Mouse (Mus musculus) kidney, postnatal 14 days (tissue): ENCODE results near the gene Ap2s1.
A peak's percentile ranks its signal among the peaks of the same experiment; 100 is the strongest.
"Not testable (repeated sequence)": the region's sequence is repeated elsewhere in the genome, so short reads cannot be mapped to it uniquely, and the experiment has no call there.

Experiments
- DNase-seq: peaks from one replicate; pipeline ENCODE4 v3.0.0; 2022; ENCODE audit warnings: mixed read lengths

Gene Ap2s1

DNA sequence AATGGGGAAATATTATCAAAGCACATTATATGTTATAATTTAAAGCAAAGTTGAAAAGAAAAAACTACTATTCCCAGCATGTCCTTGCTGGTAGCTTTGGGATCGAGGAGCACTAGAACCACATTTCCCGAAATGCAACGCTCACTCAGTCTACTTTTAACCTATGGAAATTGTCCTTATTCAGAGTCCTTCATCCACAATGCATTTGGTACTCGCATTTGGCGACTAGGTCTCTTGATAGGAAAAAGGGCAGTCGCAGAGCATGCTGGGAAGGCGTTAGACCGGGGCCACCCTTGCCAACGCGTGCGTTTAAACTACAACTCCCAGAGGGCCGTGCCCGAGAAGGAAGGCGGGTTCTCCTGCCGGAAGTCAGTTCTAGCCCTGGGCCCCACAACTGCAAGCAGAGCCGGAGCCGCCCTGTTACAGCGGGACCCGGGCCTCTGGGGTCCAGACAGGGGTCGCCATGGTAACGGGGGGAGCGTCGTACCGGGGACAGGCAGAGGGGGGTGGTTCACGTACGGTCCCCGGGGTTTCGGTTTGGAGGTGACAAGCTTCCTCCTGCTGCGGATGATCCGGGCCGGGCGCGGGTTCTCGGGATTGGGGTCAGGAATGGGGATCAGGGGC lies at the start of gene Ap2s1:
TSS of gene Ap2s1 (plus strand) at position 338 of the 624 bp plus-strand sequence.
- peak; percentile 98 for DNase-seq

DNA sequence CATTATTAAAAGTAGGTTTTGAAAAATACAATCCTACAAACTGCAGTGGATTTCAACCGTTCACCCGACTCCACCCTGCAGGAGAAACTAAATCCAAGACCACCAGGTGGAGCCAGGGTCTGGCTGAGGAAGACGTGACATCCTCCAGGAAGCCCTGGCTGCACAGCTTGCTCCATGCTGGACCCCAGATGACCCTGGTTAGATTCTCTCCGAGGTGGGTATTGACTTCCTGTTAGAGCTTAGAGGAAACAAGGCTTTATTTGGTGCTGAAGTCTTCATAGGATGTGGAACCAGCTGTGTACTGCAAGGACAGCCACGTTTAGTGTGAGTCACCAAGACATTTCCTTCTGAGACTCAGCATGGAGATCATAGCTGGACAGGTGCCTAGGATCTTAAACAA lies 49.0 kb upstream of the Ap2s1 start:
- DNase-seq, result peak; percentile 34

DNA sequence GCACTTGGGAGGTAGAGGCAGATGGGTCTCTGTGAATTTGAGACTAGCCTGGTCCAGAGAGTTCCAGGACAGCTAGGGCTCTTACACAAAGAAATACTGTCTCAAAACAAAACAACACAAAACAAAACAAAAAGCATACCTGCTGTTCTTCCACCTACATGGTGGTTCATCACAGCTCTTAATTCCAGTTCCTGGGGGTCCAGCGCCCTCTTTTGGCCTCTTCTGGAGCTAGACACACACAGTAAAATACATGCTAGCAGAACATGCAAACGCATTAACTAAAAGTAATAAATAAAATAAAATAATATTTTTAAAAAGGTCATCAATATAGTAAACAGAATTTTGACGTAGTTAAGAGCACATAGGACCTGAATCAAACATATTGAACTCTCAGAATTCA lies 43.2 kb upstream of the Ap2s1 start:
- peak; percentile 44 for DNase-seq

DNA sequence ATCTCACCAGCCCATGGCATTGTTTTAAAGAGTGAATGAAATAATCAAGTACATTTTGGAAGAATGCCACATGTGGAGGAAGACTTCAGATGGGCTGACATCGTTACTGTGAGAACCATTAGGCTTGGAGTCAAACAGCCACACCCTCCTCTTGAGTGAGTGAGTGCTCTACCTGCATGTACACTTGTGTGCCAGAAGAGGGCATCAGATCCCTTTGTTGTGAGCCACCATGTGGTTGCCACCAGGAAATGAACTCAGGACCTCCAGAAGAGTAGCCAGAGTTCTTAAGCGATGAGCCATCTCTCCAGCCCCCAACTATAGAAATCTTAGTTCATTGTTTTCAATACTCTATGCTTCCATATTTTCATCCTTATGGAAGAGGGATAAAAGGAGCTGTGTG lies 39.2 kb upstream of the Ap2s1 start:
- DNase-seq, result no peak

DNA sequence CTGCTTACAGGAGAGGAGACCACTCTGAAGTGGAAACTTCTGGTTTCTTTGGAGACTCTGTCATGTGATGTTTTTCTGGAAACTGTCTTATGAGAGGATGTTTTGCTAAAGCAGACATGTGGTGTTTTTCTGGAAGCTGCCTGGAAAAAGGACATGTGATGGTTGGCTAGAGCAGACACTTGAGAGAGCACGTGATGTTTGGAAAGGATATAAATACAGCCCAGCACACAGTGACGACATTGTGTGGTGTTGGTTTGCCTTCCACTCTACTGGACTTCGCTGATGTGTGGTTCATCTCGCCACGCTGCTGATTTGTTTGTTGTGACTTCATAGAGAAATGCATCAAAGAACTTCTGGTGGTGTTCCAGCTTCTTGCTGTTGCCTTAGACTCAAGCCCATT lies 37.6 kb upstream of the Ap2s1 start:
- no peak for DNase-seq

DNA sequence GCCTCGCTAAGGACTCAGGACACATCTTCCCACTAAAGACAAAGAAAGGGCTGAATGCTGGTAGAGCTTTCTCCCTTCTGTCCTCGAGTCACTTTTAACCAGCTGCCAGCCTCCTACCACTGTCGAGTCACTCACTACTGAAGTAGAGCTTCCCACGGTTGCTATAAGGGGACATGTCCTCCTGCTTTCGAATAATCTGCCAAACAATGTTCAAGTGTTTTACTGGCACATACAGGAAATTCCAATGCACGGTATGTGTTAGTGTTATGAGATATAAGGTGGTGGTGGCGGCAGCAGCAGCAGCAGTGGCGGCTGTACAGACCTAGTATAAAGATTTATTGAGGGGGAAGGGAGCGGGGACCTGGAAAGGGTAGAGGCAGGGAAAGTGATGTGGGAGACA lies 31.8 kb upstream of the Ap2s1 start:
- DNase-seq, result no peak

DNA sequence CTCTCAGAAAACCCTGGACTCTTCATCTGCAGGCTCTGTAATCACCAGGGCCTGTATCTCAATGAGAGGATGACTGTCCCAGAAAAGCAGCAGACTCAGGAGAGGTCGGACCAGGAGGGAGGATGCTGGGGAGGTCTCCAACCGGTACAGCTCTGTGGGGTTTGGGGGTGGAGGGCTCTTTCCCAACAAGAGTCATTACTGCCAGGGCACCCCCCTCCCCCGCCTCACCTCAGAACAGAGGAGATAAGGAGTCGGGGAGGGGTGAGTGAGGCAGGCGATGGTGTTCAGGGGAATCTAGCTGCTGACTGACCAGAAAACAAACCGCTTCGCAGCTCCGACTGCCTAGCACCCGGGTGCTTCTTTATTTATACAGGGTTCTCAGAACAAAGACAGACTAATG lies 30.0 kb upstream of the Ap2s1 start:
- no peak for DNase-seq

DNA sequence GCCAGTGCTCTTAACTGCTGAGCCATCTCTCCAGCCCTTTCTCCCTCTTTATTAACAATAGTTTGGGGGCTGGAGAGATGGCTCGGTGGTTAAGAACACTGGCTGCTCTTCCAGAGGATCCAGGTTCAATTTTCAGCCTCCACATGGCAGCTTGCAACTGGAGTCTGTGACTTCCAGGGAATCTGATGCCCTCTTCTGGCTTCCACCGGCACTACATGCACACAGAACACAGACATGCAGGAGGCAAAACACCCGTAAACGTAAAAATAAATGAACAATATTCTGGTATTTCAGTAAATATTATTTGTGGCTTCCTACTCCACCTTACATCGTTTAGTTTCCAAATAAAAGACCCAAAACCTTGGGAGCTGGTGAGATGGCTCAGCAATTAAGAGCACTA lies 27.6 kb upstream of the Ap2s1 start:
- DNase-seq, result no peak

DNA sequence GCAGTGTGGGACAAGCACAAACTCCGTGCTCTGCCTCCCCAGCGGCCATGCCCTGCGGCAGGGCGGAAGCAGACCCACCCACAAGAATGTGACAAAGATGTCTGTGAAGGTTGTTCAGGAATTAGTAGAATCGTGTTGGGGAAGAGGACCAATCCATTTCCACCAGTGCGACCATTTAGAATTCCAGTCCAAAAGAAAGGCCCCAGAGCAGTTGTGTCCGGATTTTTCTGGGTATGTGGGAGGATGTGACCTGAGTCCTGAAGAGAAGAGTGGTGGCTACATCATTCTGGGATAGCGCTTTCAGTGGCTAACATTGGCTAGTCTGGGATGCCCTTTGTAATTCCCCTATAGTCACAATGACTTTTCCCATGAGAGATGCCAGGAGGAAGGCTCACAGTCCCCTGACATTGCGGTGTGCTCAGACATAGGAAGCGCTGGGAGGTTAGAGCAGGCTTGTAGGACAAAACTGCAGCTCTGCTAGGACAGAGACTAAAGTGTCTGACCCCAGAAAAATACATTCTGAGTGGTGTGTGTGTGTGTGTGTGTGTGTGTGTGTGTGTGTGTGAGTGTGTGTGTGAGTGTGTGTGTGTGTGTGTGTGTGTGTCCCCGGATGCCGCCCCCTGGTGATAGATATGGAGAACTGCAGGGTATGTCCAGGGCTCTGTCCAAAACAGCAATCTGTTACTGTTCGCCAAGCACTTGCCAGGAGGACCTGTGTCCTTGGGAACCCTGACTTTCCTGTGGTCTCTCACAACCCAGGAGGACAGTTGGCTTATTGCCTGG lies 25.4 kb upstream of the Ap2s1 start:
- DNase-seq, result no peak

DNA sequence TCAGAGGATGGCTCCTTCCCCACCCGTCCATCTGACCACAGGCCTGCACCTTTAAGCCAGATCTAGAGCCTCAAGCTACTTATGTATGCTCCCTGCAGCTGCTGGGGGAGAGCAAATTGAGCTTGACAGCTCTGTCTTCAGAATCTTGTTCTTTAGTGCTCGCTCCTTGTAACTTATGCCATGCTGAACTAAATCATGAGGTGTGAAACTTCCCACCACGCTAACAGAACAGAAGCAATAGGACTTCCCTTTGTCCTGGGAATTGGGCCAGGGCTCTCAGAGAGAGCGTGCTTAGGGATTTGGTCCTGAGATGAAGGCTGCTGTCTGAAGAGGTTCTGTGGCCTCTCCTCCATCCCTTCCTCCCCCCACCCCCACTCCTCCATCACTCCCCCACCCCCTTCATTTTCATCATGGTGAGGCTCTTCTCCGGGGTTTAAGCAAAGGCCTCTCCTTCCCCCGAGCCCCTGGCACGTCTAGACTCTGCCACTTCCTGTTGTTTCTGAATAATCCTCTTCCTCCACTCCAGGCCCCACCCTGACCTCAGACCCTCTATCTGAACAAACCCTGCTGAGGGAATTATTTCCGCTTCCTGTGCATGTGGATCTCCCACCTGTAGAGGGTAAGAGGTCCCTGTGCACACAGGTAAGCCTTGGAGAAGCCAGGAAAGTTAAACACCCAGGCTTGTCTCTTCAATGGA lies 21.6 kb upstream of the Ap2s1 start:
- DNase-seq, result not testable (repeated sequence)

DNA sequence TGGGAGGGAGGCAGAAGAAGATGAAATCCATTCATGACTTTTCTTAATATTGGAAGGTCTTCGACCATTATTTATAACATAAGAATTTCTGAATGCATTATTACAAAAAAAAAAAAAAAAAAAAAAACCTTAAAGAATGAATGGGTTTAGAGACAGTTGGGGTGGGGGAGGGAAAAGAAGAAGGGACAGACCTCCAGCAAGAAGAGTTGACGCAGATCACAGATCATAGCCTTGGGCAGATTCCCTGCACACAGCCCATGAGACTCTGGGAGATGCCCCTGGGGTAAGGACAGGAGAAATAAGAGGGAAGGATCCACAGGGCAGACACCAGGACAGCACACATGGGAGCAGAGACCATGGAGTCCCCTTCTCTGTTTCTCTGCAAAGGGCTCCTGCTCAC lies 16.6 kb upstream of the Ap2s1 start, which contains the start of gene Ceacam9:
TSS of gene Ceacam9 (plus strand) at position 301 of the 400 bp plus-strand sequence.
- DNase-seq, result no peak

DNA sequence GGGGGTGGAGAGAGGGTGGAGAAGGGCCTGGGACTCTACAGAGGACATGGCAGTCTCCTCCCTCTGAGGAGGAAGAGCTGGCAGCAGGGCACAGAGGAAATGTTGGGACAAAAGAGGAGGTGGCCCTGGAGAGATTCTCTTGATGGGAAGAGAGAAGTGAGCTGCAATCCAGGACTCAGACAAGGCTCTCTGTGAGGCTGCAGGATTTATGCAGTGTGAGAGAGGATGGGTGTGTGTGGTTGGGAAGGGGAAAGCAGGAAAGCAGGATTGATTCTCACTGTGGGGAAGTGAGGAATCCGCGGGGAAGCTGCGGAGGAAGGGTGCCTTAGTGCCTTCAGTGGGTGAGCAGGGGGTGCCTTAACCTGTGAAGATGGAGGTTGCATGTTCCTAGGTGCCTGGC lies 15.7 kb upstream of the Ap2s1 start:
- DNase-seq, result not testable (repeated sequence)

DNA sequence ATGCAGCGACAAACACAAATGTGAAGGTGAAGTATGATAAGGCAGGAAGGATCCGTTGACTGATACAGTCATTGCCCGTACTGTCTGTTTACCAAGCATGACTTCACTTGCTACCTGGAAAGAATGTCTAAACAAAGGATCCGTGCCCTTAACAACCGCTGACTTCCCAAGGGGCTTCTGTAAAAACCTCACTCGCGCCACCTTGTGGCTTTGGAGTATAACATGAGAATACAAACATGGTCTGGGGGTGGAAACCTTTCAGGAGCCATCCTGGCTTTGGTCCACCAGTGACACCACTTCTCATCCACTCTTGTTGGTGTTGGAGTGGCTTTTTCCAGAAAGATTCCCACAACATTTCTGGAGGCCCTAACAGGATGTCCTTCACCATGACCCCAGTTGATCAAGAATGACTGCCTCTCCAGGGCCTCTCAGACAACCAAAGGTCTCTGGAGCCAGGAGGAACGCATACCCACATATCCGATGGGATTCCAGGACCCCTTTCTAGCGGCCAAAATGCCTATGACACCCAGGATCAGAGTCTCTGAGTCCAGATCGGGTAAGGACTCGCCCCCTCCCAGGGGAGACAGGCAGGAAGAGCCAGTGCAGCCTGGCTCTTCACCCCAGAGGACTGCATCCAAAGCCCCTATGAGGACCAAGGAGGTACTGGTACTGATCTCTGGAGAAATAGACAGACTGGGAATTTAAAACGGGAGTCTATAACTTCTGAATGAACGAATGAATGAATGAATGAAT lies 9.4 kb upstream of the Ap2s1 start:
- peak; percentile 76 for DNase-seq

DNA sequence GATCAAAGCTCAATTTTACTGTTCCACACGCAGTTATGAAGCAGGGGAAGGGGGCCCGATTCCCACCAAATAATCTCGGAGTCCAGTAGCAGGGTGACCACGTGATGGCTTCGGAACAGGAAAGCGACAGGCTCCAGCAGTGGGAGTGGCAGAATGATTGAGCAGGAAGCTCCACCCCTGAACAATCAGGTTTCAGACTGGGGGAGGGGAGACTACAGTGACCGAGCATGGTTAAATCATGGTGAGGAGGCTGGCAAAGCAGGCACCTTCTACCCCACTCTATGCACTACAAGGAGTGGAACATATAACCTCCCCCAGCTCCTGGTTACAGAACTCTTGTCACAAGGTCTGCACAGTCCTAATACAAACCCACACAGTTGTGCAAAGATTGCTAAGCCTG lies 8.6 kb upstream of the Ap2s1 start:
- DNase-seq, result peak; percentile 36

DNA sequence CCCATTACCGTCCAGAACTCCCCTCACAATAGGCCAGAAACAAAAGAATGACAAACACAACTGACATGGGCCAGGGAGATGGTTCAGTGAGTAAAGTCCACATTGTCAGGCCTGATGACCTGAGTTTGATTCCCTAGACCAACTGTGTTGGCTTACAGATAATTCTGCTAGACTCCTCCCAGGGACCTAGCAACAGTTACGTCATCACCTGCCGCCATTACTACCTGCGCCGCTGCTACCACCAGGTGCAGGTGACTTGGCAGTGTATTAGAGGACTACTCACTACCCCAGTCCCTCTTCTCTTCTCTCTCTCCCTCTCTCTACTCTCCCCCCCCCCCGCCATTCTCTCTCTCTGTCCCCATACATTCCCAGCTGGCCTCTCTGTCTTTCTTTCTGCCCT lies 7.4 kb upstream of the Ap2s1 start:
- DNase-seq, result no peak

DNA sequence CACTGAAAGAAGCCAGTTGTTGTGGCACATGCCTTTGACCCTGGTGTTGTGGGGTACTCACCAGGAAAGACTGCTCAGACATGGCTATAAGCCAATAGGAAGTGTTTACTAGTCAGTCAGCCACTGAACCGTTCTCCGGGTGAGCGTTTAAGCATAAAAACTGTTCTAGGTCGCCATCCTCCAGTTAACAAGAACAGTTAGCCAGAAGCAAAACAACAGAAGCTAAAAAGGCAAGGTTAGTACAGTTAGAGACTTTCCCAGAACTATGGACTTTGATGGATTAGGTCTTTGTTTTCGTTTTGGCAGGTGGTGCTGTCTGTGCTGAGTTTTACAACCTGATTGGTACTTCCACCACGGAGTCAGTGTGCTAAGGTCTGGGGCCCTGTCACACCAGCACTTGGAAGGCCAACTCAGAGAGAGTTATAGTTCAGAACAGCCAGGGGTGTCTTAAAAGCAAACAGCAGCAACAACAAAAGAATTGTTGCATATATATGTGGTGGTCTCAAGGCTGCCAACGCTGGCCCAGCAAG lies 6.3 kb upstream of the Ap2s1 start:
- peak; percentile 25 for DNase-seq

DNA sequence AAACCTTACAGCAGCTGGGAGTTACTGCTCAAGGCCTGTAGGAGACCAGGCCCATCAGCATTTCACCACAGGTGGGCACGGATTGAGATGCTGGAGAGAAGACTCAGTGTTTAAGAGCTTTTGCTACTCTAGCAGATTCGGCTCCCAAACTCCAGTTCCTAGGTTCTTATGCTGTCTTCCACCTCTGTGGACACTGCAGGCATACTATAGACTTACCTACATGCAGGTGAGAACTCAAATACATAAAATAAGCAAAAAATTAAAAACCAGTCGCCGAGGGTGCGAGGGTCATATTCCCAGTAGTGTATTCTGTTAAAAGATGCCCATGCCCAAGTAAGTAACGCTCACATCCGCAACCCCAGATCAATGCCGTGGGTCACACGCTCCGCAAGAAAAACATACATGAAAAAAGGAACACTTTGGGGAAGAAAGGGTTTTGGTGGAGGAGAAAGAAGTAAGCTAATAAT lies 571 bp upstream of the Ap2s1 start:
- no peak for DNase-seq

DNA sequence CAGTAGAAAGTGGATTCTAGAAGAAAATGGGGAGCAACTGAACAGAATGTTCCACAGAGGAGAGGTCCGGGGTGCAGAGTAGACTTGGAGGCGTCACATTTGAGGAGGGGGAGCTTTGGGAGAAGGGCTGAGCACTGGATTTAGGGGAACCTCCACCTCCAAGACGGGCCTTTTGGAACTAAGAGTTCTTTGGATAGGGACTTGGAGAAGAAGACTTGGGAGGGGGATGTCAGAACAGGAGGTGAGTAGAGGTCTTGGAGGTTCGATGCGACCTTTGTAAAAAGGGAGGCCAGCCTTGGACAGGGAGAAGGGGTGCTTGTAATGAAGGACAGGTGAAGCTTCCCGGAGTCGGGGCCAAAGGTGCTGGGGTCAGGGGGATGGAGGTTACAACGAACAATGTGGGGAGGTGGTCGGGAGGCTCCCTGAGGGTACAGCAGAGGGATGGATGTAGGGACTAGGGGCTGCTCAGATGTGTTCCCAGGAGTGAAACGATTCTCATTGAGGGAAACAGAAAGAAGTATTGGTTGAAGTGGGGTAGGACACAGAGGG lies 920 bp downstream of the Ap2s1 start:
- no peak for DNase-seq

DNA sequence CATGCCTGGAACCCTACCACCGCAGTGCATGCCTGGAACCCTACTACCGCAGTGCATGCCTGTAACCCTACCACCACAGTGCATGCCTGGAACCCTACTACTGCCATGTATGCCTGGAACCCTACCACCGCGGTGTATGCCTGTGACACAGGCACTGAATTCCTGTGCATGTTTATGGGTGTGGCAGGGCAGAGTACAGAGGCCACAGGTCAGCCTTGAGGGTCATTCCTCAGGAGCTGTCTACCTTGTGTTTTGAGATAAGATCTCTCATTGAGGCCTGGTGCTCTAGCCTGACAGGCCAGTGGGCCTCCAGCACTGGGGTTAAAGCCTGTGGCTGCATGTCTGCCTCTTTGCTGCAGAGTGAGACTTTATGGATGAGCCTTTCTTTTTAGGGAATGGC lies 7.2 kb downstream of the Ap2s1 start:
- no peak for DNase-seq

DNA sequence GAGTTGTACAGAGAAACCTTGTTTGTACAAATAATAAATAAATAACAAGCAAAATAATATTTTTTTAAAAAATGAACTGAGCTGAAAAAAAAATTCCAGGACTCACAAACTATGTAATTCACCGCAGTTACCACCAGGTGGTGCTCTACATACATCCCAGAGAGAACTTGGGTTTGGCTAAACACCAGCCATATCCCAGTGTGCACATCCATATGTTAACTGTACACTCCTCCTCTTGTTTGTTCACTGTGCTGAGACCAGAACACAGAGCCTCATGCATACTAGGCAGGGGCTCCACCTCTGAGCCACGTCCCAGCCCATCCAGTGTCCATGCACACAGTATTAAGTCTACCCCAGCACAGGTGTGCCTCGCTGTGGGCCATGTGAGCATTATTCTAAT lies 7.9 kb downstream of the Ap2s1 start:
- DNase-seq, result peak; percentile 70

DNA sequence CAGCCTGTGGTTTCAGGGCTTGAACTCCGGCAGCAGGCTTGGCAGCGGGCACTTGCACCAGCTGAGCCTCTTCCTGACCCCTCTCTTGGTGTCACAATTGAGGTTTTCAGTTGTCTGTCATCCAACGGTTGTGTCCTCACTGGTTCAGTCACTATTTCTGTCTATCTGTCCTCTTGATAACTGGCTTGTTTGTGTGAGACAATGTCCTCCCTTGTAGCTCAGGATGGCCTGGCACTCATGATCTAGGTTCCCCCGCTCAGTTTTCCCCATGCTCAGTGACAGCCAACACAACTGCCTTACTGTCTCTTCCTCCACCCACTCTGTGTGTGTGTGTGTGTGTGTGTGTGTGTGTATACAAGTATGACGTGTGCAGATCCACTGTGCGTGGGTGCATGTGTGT lies 9.4 kb downstream of the Ap2s1 start:
- no peak for DNase-seq

DNA sequence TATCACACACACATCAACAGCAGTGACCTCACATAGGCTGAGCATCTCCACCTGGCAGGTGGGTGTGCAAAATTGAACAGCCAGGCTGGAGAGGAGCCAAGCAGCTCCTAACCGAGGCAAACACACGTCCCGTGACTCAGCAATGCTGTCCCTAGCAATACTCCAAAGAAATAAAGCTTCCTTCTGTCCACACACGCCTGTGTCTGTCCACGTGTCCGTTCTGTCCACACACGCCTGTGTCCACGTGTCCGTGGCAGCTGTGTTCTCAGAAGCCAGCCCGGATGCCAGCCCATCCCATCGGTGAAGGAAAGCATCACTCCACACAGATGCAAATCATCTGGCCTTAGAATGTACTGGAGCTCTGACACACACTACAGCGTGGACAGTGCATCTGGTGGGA lies 13.8 kb downstream of the Ap2s1 start:
- no peak for DNase-seq
